Mouse (Mus musculus) lung, postnatal 0 days (tissue): ENCODE measurements around the gene Etv3. TPM values are rescaled to one million over a fixed set of nuclear protein-coding genes. Genes with fewer than 3 reads are reported as not detected.
A peak's percentile ranks its signal among the peaks of the same experiment; 100 is the strongest.

Experiments
- ATAC-seq: fragments of 200-750 bp; cut with Nextera tagmentation; 2 replicates; pipeline ENCODE4 v1.8.0; 2017; ENCODE audit warnings: moderate library complexity
- DNase-seq: peaks from one replicate; pipeline ENCODE4 v3.0.0-alpha.2; 2016; ENCODE audit warnings: low spot score
- H3K27ac ChIP-seq: fragments of 300-500 bp; sonication (generic); 2 replicates; pipeline ENCODE4 v1.5.1; 2014; ENCODE audit warnings: antibody characterized with exemption, mild to moderate bottlenecking, low read length, mixed read lengths
- H3K27me3 ChIP-seq: fragments of 300-500 bp; sonication (generic); replicated peaks from 2 replicates; pipeline ENCODE4 v1.6.1; 2014; ENCODE audit warnings: low read length, mixed read lengths; ENCODE audit not compliant: insufficient read depth
- H3K36me3 ChIP-seq: fragments of 300-500 bp; sonication (generic); 2 replicates; pipeline ENCODE4 v1.6.1; 2014; ENCODE audit warnings: low read length, mixed read lengths; ENCODE audit not compliant: insufficient read depth
- H3K4me1 ChIP-seq: fragments of 300-500 bp; sonication (generic); 2 replicates; pipeline ENCODE4 v1.6.1; 2014; ENCODE audit warnings: antibody characterized with exemption, low read depth, low read length, mixed read lengths; ENCODE audit not compliant: insufficient read depth
- H3K4me2 ChIP-seq: fragments of 300-500 bp; sonication (generic); replicated peaks from 2 replicates; pipeline ENCODE4 v1.6.1; 2014; ENCODE audit warnings: low read depth, mild to moderate bottlenecking, low read length, moderate library complexity, mixed read lengths
- H3K4me3 ChIP-seq: fragments of 300-500 bp; sonication (generic); 2 replicates; pipeline ENCODE4 v1.5.1; 2014; ENCODE audit warnings: low read depth, low read length
- H3K9ac ChIP-seq: fragments of 300-500 bp; sonication (generic); replicated peaks from 2 replicates; pipeline ENCODE4 v1.6.1; 2014; ENCODE audit warnings: low read depth, mild to moderate bottlenecking
- H3K9me3 ChIP-seq: fragments of 300-500 bp; sonication (generic); 2 replicates; pipeline ENCODE4 v1.6.1; 2016; ENCODE audit warnings: low read length, mixed read lengths
- CTCF ChIP-seq: IDR thresholded peaks from 2 replicates; pipeline ENCODE4 v1.5.1; 2016; ENCODE audit warnings: antibody characterized with exemption, mild to moderate bottlenecking
- EP300 ChIP-seq: IDR thresholded peaks from 2 replicates; pipeline ENCODE4 v1.6.1; 2016; ENCODE audit warnings: antibody characterized with exemption, mild to moderate bottlenecking, control low read depth
- WGBS: fragments of 180-500 bp; shearing (Covaris S2); extraction: QIAGEN DNeasy Blood & Tissue Kit; methylation state at CpG from one replicate; pipeline ENCODE4 v1.1.7; 2014; 5-methylcytosine and 5-hydroxymethylcytosine counted together
- polyA plus RNA-seq: library from polyadenylated mRNA; unstranded; fragments of >200 nt; fragmentation: Nextera tagmentation; extraction: Ambion mirVana; gene quantifications from 2 replicates; pipeline ENCODE4 v1.2.1, GENCODE M21; 2015

Gene Etv3
- polyA plus RNA-seq, 1 experiment from 2014 or later: 13.8 TPM

DNA sequence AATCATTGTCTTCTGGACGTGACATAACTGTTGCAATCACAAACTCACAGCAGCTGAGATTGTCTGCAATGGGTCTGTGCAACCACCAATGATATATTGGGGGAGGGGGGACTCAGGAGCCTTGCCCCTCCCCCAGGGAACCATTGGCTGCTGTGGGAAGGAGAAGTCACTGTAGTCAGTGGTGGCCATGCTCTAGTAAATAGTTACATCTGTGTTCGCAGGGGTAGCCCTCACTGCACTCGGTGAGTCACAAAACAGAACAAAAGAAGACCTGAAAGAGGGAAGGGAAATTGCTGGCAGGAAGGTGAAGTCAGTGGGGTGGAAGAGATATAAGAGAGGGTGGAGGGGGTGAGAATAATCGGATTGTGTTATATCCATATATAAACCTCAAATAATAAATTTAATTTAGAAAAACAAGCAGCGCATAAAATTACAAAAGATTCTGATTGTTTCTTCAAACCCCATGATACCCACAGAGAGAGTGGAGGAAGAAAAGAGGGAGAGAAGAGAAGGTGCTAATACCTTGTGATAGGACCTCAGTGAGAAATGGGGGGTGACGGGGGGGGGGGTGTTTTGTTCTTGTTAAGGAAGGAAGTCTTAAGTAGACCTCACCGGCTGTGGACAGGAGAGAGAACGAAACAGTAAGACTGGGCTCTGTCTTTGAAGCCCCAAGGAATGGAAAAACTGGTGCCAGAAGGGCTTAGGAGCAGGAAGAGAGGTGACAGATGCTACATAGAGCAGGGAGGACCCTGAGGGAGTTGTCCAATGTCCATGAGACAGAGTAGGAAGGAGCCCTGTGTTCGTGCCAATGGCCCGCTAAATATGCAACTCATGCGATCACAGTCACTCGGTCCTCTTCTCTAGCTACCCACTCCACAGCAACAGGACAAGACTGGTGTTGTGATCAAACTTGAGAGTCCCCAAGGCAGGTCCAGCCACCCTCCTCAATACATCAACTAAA lies 18.5 kb upstream of the Etv3 start:
- Histone ChIP-seq H3K4me3 (no peak overlapping the region), H3K9me3 (no peaks in the 10 kb centered on the region), H3K4me1 (peaks cover 4% of the 10 kb centered on the region; the same call in 1 of the 2 replicates), H3K27ac (no peak overlapping the region), H3K4me2 (no peak overlapping the region), H3K27me3 (no peaks in the 10 kb centered on the region), H3K36me3 (no peaks in the 10 kb centered on the region), H3K9ac (no peak overlapping the region)
- WGBS: 63% methylated on average over 12 of the region's 12 CpGs
- no peak for DNase-seq
- ATAC-seq: no peak
- no peak for TF ChIP-seq EP300
- no peak for TF ChIP-seq CTCF

DNA sequence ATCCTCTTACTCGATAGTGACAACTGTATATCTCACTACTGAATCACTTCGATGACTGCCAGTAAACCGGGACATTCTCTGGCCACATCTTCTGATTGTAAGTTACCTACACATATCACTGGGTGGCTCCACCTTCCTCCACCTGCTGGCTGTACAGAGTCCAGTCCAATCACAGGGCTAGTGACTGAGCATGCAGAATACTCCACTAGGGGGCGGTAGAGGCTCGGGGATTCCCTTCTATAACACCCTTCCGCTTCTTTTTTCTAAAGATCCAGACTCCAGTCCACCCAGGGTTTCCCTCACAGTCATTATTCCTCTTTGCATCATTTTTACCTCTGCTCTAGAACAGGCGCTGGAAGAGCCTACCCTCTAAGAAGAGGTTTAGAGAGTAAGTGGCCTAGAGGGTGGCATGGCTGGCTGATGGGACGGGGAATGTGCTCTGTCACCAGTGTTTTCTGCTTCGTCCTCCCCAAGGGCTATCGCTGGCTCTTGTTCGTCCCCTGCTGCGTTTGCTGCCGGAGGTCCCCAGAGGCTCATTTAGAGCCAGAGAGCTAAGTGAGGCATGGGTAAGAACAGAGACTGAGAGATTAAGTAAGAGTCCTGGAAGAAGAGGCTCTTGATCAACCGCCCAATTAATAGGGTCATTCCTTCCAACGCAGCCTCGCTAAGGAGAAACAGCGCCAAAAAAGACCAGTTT lies 16.9 kb upstream of the Etv3 start:
- no peaks in the 10 kb centered on the region for H3K36me3 ChIP-seq
- H3K4me1 ChIP-seq: peaks cover 7% of the 10 kb centered on the region; the same call in 1 of the 2 replicates
- no peaks in the 10 kb centered on the region for H3K27me3 ChIP-seq
- DNase-seq: peak; percentile 95
- H3K4me2 ChIP-seq: no peak overlapping the region
- WGBS: 28% methylated on average over 17 of the region's 17 CpGs
- no peaks in the 10 kb centered on the region for H3K9me3 ChIP-seq
- no peak overlapping the region for H3K9ac ChIP-seq
- no peak overlapping the region for H3K4me3 ChIP-seq
- H3K27ac ChIP-seq: no peak overlapping the region
- ATAC-seq: peak; percentile 81
- TF ChIP-seq CTCF (peak; percentile 99), EP300 (no peak)

DNA sequence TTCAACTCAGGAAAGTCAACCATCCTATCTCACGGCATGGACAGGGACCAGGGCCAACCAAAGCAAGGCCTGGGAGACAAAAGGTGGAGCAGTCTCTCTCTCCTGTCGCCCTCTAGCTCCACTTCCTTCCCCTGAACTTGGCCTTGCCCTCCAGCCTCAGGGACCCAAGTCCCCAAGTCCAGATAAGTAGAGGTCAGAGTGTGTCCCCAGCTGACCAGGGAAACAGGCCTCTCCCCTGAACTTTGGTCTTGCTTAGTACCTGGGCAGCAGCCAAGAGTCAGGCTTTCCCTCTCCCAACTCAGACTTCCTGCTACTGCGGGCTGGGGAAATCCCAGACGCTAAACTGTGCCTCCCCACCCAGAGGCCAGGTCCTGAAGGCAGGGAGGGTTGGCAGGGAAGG lies 16.1 kb upstream of the Etv3 start:
- H3K4me2 ChIP-seq: no peak overlapping the region
- H3K27me3 ChIP-seq: no peaks in the 10 kb centered on the region
- 22% methylated on average over 4 of the region's 4 CpGs for WGBS
- H3K9me3 ChIP-seq: no peaks in the 10 kb centered on the region
- ATAC-seq: peak; percentile 27
- H3K27ac ChIP-seq: no peak overlapping the region
- H3K4me3 ChIP-seq: no peak overlapping the region
- DNase-seq: peak; percentile 67
- H3K9ac ChIP-seq: no peak overlapping the region
- no peak for TF ChIP-seq EP300
- no peak for TF ChIP-seq CTCF
- no peaks in the 10 kb centered on the region for H3K36me3 ChIP-seq
- H3K4me1 ChIP-seq: peaks cover 7% of the 10 kb centered on the region; the same call in 1 of the 2 replicates

DNA sequence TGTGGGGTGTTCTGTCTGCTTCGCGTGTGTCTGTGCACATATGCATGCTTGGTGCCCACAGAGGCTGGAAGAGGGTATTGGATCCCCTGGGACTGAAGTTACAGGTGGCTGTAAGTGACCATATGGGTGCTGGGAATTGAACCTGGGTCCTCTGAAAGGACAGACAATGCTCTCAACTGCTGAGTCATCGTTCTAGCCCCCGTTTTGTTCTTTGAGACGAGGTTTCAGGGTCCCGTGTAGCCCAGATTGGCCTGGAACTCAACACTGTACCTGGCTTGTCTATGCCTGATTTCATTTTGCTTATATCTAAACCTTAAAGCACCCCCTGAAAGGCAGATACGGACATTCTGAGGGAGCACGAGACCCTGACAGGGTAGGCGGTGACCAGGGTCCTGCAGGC lies 14.4 kb upstream of the Etv3 start:
- Histone ChIP-seq H3K36me3 (no peaks in the 10 kb centered on the region), H3K4me3 (no peak overlapping the region), H3K4me2 (no peak overlapping the region), H3K9ac (no peak overlapping the region), H3K27ac (no peak overlapping the region), H3K4me1 (peaks cover 7% of the 10 kb centered on the region; the same call in 1 of the 2 replicates), H3K27me3 (no peaks in the 10 kb centered on the region), H3K9me3 (no peaks in the 10 kb centered on the region)
- TF ChIP-seq EP300: no peak
- TF ChIP-seq CTCF: no peak
- DNase-seq (no peak), ATAC-seq (no peak)
- 86% methylated on average over 9 of the region's 9 CpGs for WGBS

DNA sequence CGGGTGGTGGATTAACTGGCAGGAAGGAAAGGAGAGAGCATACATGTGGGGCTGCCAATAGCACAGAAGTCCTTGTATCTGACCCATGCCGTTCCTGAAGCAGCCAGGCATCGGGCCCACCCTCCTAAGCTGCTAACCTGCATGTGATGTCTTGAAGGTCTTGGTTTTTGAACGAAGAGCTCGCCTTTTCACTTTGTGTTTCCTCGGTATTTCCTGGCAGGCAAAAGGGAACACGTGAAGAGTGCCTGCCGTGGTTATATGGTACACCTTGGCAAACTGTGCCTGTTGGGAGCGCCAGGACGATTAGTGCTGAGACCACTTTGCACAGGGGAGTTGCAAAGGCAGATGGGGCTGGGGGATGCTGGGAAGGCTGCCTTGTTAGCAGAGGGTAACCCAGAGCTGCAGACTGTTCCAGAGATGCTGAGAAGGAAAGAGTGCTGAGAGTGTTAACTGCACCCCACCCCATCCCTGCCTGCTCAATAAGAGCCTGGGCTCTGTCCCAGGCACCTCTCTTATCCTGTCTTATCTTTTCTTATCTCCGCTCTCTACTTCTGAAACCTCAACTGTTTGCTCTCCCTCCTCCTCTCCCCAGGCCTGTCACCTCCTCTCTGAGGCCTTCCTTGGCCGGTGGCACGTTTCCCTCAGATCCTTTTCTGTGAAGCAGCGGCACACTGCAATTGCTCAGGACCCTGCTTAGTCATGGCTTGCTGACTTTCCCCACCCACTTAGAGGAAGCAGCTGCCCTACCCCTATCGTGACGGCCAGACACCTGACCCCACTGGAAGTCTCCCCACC lies 13.0 kb upstream of the Etv3 start:
- peaks cover 7% of the 10 kb centered on the region; the same call in 1 of the 2 replicates for H3K4me1 ChIP-seq
- H3K9ac ChIP-seq: no peak overlapping the region
- H3K27me3 ChIP-seq: no peaks in the 10 kb centered on the region
- no peak overlapping the region for H3K27ac ChIP-seq
- no peaks in the 10 kb centered on the region for H3K9me3 ChIP-seq
- ATAC-seq: peak; percentile 20; the same call in 1 of the 2 replicates
- 19% methylated on average over 16 of the region's 16 CpGs for WGBS
- peak; percentile 50 for DNase-seq
- no peaks in the 10 kb centered on the region for H3K36me3 ChIP-seq
- no peak overlapping the region for H3K4me2 ChIP-seq
- no peak for TF ChIP-seq EP300
- TF ChIP-seq CTCF: no peak
- no peak overlapping the region for H3K4me3 ChIP-seq
